11 mouse cellular contexts compared by ENCODE assay signal in genomic region chr14:25451099-25451667, GRCm38 (mm10). TPM values are rescaled to one million over a fixed set of nuclear protein-coding genes. Genes with fewer than 3 reads are reported as not detected.
DNase-seq lines count a peak whose midpoint lies in the region; ATAC-seq and TF ChIP-seq lines count a peak whose summit lies in the region.
"Had no signal": no experiment of that assay in that cellular context is flagged by ENCODE, and none has a peak within 500 bp of the region (broad histone marks: within the 10 kb centered on the region; RNA-seq: fewer than 3 reads in every experiment).

No protein-coding gene starts in this region.

- peaks cover 27% of the 10 kb centered on the region for H3K4me1 ChIP-seq in heart, embryonic 16.5 days (ENCODE audit: control insufficient read depth, insufficient read depth, low read length)
- peaks cover 13% of the 10 kb centered on the region for H3K4me1 ChIP-seq in kidney, postnatal 0 days (replicated peaks; ENCODE audit: insufficient read depth, low read length)
- peaks cover 4% of the 10 kb centered on the region; the same call in 1 of the 2 replicates for H3K4me1 ChIP-seq in hindbrain, embryonic 14.5 days (replicated peaks; ENCODE audit: control insufficient read depth, insufficient read depth, low read length)

- H3K27ac ChIP-seq in heart, embryonic 16.5 days (ENCODE audit: low read length), result peak overlapping the region; percentile 75
- H3K27ac ChIP-seq in kidney, postnatal 0 days, result peak overlapping the region; percentile 83
- no peak overlapping the region for H3K27ac ChIP-seq in hindbrain, embryonic 14.5 days
- H3K27ac ChIP-seq: forebrain, embryonic 13.5 days; limb, embryonic 15.5 days had no signal

- 12% methylated on average over 7 of the region's 7 CpGs for WGBS in heart, embryonic 16.5 days
- 24% methylated on average over 7 of the region's 7 CpGs for WGBS in kidney, postnatal 0 days
- 61% methylated on average over 7 of the region's 7 CpGs for WGBS in hindbrain, embryonic 14.5 days

- H3K9ac ChIP-seq in heart, embryonic 16.5 days (ENCODE audit: low read length), result no peak overlapping the region
- peak overlapping the region; percentile 3; the same call in 1 of the 2 replicates for H3K9ac ChIP-seq in kidney, postnatal 0 days (ENCODE audit: low read depth, low read length)
- no peak overlapping the region for H3K9ac ChIP-seq in hindbrain, embryonic 14.5 days
- H3K9ac ChIP-seq: forebrain, embryonic 13.5 days; limb, embryonic 15.5 days had no signal

- TF ChIP-seq CTCF in kidney, postnatal 0 days (IDR thresholded peaks at IDR 0.05; ENCODE audit: low read depth), result no peak

- H3K36me3 ChIP-seq in heart, embryonic 16.5 days (ENCODE audit: control insufficient read depth, insufficient read depth), result no peaks in the 10 kb centered on the region
- H3K36me3 ChIP-seq in kidney, postnatal 0 days (ENCODE audit: insufficient read depth, low read length), result no peaks in the 10 kb centered on the region
- no peaks in the 10 kb centered on the region for H3K36me3 ChIP-seq in hindbrain, embryonic 14.5 days (replicated peaks; ENCODE audit: control insufficient read depth, insufficient read depth)
- H3K36me3 ChIP-seq: limb, embryonic 15.5 days had no signal

- peak overlapping the region; percentile 0; the same call in 1 of the 2 replicates for H3K4me2 ChIP-seq in heart, embryonic 16.5 days (ENCODE audit: low read depth, low read length)
- H3K4me2 ChIP-seq in kidney, postnatal 0 days (ENCODE audit: low read length), result no peak overlapping the region
- H3K4me2 ChIP-seq in hindbrain, embryonic 14.5 days (replicated peaks), result no peak overlapping the region
- H3K4me2 ChIP-seq: forebrain, embryonic 13.5 days; limb, embryonic 15.5 days had no signal

- peak; percentile 78 for ATAC-seq in heart, embryonic 16.5 days (replicated peaks; ENCODE audit: extremely low read depth, insufficient read depth, low FRiP score)
- no peak for ATAC-seq in kidney, postnatal 0 days (replicated peaks; ENCODE audit: low FRiP score, low read depth)
- 0 out of 2 replicates have a peak, but pooled peaks have one; percentile 32 for ATAC-seq in megakaryocyte progenitor cell, adult 5-6 weeks (replicated peaks; ENCODE audit: poor library complexity)
- no peak for ATAC-seq in hindbrain, embryonic 14.5 days (ENCODE audit: low FRiP score)
- ATAC-seq: forebrain, embryonic 13.5 days had no signal

- peak; percentile 2 for DNase-seq in cerebellum, adult 11-12 months
- no peak for DNase-seq in cerebellum, adult 9-10 months
- no peak for DNase-seq in kidney, postnatal 0 days (ENCODE audit: low spot score)
- DNase-seq in cerebellum, postnatal 25 days, result no peak
- no peak for DNase-seq in hindbrain, embryonic 14.5 days (ENCODE audit: low spot score)
- DNase-seq in embryo, embryonic 10 days (ENCODE audit: low spot score), result no peak
- DNase-seq: right cerebral cortex, postnatal 4 days had no signal

- no peaks in the 10 kb centered on the region for H3K27me3 ChIP-seq in heart, embryonic 16.5 days (ENCODE audit: control insufficient read depth, insufficient read depth, low read length)
- H3K27me3 ChIP-seq in kidney, postnatal 0 days (ENCODE audit: insufficient read depth, low read length), result no peaks in the 10 kb centered on the region
- no peaks in the 10 kb centered on the region for H3K27me3 ChIP-seq in hindbrain, embryonic 14.5 days (ENCODE audit: control insufficient read depth, insufficient read depth, low read length)
- H3K27me3 ChIP-seq: forebrain, embryonic 13.5 days; limb, embryonic 15.5 days had no signal

- no peak overlapping the region for H3K4me3 ChIP-seq in heart, embryonic 16.5 days (ENCODE audit: low read length)
- no peak overlapping the region for H3K4me3 ChIP-seq in kidney, postnatal 0 days (replicated peaks; ENCODE audit: low read depth, low read length)
- H3K4me3 ChIP-seq in hindbrain, embryonic 14.5 days (replicated peaks; ENCODE audit: low read length), result no peak overlapping the region
- H3K4me3 ChIP-seq: forebrain, embryonic 13.5 days; limb, embryonic 15.5 days had no signal

- no peaks in the 10 kb centered on the region for H3K9me3 ChIP-seq in heart, embryonic 16.5 days (replicated peaks; ENCODE audit: control insufficient read depth, low read length)
- no peaks in the 10 kb centered on the region for H3K9me3 ChIP-seq in kidney, postnatal 0 days (replicated peaks; ENCODE audit: low read length)
- H3K9me3 ChIP-seq in hindbrain, embryonic 14.5 days (ENCODE audit: control insufficient read depth, low read length), result no peaks in the 10 kb centered on the region
- H3K9me3 ChIP-seq: forebrain, embryonic 13.5 days; limb, embryonic 15.5 days had no signal

RNA-seq across cellular contexts. Expression of gene Zmiz1, which starts 7.8 kb away (rescaled TPM):
- polyA plus RNA-seq in heart, embryonic 16.5 days (2015; fragmentation: Nextera tagmentation; extraction: Ambion mirVana), result 20.6 and 22.6 TPM in 2 replicates
- polyA plus RNA-seq in kidney, postnatal 0 days (2015; fragmentation: Nextera tagmentation; extraction: Ambion mirVana), result 25.0 and 26.6 TPM in 2 replicates
- 70.0 and 79.1 TPM in 2 replicates for total RNA-seq in megakaryocyte progenitor cell, adult 5-6 weeks (2015)
- 8.2 and 9.3 TPM in 2 replicates for total RNA-seq in megakaryocyte progenitor cell, adult 5-6 weeks (2017)
- 70.0 and 70.6 TPM in 2 replicates for polyA plus RNA-seq in hindbrain, embryonic 14.5 days (2014; fragmentation: Nextera tagmentation; extraction: Ambion mirVana)

Comparison
In these comparisons a context has a peak if more than half of its experiments do, and no peak if none do; other contexts are left out.
1. ATAC-seq: peak in heart, embryonic 16.5 days (single experiment) and megakaryocyte progenitor cell, adult 5-6 weeks (single experiment); none in kidney, postnatal 0 days (single experiment) and hindbrain, embryonic 14.5 days (single experiment).